Mouse (Mus musculus): ENCODE measurements around the gene Ccdc126.
"Not testable (repeated sequence)": the region's sequence is repeated elsewhere in the genome, so short reads cannot be mapped to it uniquely, and the experiment has no call there.

The Ccdc126 gene

GRCm38 (mm10) chr6:49318966-49319594, at the start of gene Ccdc126:
Gene Ccdc126 (plus strand): TSS chr6:49319274.
- peak; percentile 94 to 96 for DNase-seq (ENCODE audit: low spot score in 2 of 2)

- DNase-seq (ENCODE audit: low spot score in 2 of 2): no peak
Measured at GRCm38 (mm10) chr6:49269923-49270322, 49.2 kb upstream of the Ccdc126 start.

- no peak for DNase-seq (ENCODE audit: low spot score in 2 of 2)
Measured at GRCm38 (mm10) chr6:49271815-49272214, 47.3 kb upstream of the Ccdc126 start.

GRCm38 (mm10) chr6:49272863-49273262, 46.2 kb upstream of the Ccdc126 start:
- DNase-seq (ENCODE audit: low spot score in 2 of 2): no peak

- DNase-seq (ENCODE audit: low spot score in 2 of 2): no peak
Measured at GRCm38 (mm10) chr6:49273934-49274333, 45.1 kb upstream of the Ccdc126 start.

- DNase-seq (ENCODE audit: low spot score in 2 of 2): no peak
Measured at GRCm38 (mm10) chr6:49274416-49275091, 44.5 kb upstream of the Ccdc126 start.

- DNase-seq (ENCODE audit: low spot score in 2 of 2): no peak
Measured at GRCm38 (mm10) chr6:49275296-49275695, 43.8 kb upstream of the Ccdc126 start.

- no peak for DNase-seq (ENCODE audit: low spot score in 2 of 2)
Measured at GRCm38 (mm10) chr6:49280942-49281341, 38.1 kb upstream of the Ccdc126 start.

- DNase-seq (ENCODE audit: low spot score in 2 of 2): no peak
Measured at GRCm38 (mm10) chr6:49282122-49282521, 37.0 kb upstream of the Ccdc126 start.

- no peak for DNase-seq (ENCODE audit: low spot score in 2 of 2)
Measured at GRCm38 (mm10) chr6:49298286-49298685, 20.8 kb upstream of the Ccdc126 start.

- DNase-seq (ENCODE audit: low spot score in 2 of 2): not testable (repeated sequence)
Measured at GRCm38 (mm10) chr6:49314821-49315220, 4.3 kb upstream of the Ccdc126 start.

- DNase-seq (ENCODE audit: low spot score in 2 of 2): no peak
Measured at GRCm38 (mm10) chr6:49319595-49320315, 681 bp downstream of the Ccdc126 start.

GRCm38 (mm10) chr6:49321341-49321740, 2.3 kb downstream of the Ccdc126 start:
- no peak for DNase-seq (ENCODE audit: low spot score in 2 of 2)

- no peak for DNase-seq (ENCODE audit: low spot score in 2 of 2)
Measured at GRCm38 (mm10) chr6:49322056-49322455, 3.0 kb downstream of the Ccdc126 start.

- DNase-seq (ENCODE audit: low spot score in 2 of 2): no peak
Measured at GRCm38 (mm10) chr6:49322986-49323385, 3.9 kb downstream of the Ccdc126 start.

GRCm38 (mm10) chr6:49324528-49324927, 5.5 kb downstream of the Ccdc126 start:
- no peak for DNase-seq (ENCODE audit: low spot score in 2 of 2)

- DNase-seq (ENCODE audit: low spot score in 2 of 2): no peak
Measured at GRCm38 (mm10) chr6:49325294-49325693, 6.2 kb downstream of the Ccdc126 start.

GRCm38 (mm10) chr6:49326846-49327245, 7.8 kb downstream of the Ccdc126 start:
- DNase-seq (ENCODE audit: low spot score in 2 of 2): no peak

- DNase-seq (ENCODE audit: low spot score in 2 of 2): no peak
Measured at GRCm38 (mm10) chr6:49331369-49332059, 12.4 kb downstream of the Ccdc126 start.

GRCm38 (mm10) chr6:49332060-49332370, 12.9 kb downstream of the Ccdc126 start:
- no peak for DNase-seq (ENCODE audit: low spot score in 2 of 2)

GRCm38 (mm10) chr6:49338566-49338965, 19.5 kb downstream of the Ccdc126 start:
- DNase-seq (ENCODE audit: low spot score in 2 of 2): no peak

- DNase-seq (ENCODE audit: low spot score in 2 of 2): no peak
Measured at GRCm38 (mm10) chr6:49339145-49339544, 20.1 kb downstream of the Ccdc126 start.

Measured in natural killer cell, adult 2 months (primary cell).